Mouse (Mus musculus) myocyte (in vitro differentiated cells): ENCODE data around the gene Gm5108. TPM values are rescaled to one million over a fixed set of nuclear protein-coding genes. Genes with fewer than 3 reads are reported as not detected.

Source experiments
- H3K27me3 ChIP-seq: one replicate; pipeline ENCODE4 v1.6.1; 2011; ENCODE audit not compliant: control insufficient read depth, insufficient read depth, insufficient read length
- H3K36me3 ChIP-seq: one replicate; pipeline ENCODE4 v1.6.1; 2011; ENCODE audit not compliant: control insufficient read depth, insufficient read depth
- H3K4me2 ChIP-seq: one replicate; pipeline ENCODE4 v1.6.1; 2011; ENCODE audit warnings: low read depth, control low read depth
- H3K4me3 ChIP-seq: one replicate; pipeline ENCODE4 v1.5.1; 2011; ENCODE audit warnings: mild to moderate bottlenecking, control low read depth, moderate library complexity
- H3K79me2 ChIP-seq: one replicate; pipeline ENCODE4 v1.6.1; 2011; ENCODE audit not compliant: control insufficient read depth, insufficient read depth
- H3ac ChIP-seq: one replicate; pipeline ENCODE4 v1.6.1; 2011; ENCODE audit not compliant: control insufficient read depth, insufficient read length
- CEBPB ChIP-seq: IDR thresholded peaks from 2 replicates; pipeline ENCODE4 v1.6.1; 2011; ENCODE audit warnings: mild to moderate bottlenecking, moderate library complexity; ENCODE audit not compliant: poor library complexity, insufficient read depth, severe bottlenecking
- E2F4 ChIP-seq: IDR thresholded peaks from one replicate; pipeline ENCODE4 v1.6.1; 2011; ENCODE audit warnings: mild to moderate bottlenecking, control low read depth, moderate library complexity; ENCODE audit not compliant: insufficient read depth
- MAX ChIP-seq: IDR thresholded peaks from one replicate; pipeline ENCODE4 v1.6.1; 2011; ENCODE audit warnings: low read depth, mild to moderate bottlenecking, control low read depth
- MYOD1 ChIP-seq, 3 experiments: IDR thresholded peaks; one replicate each; pipeline ENCODE4 v1.6.1; 2011; ENCODE audit warnings: control low read depth in 2 of 3, low read depth in 2 of 3, mild to moderate bottlenecking in 2 of 3, moderate library complexity in 1 of 3; ENCODE audit not compliant: insufficient read length in 2 of 3, control insufficient read depth in 1 of 3
- MYOG ChIP-seq, 3 experiments: IDR thresholded peaks; one replicate each; pipeline ENCODE4 v1.6.1; 2011; ENCODE audit warnings: control low read depth in 2 of 3, low read depth in 2 of 3, mild to moderate bottlenecking in 2 of 3; ENCODE audit not compliant: insufficient read length in 2 of 3, control insufficient read depth in 1 of 3, insufficient read depth in 1 of 3
- POLR2A ChIP-seq: IDR thresholded peaks from one replicate; pipeline ENCODE4 v1.6.1; 2011; ENCODE audit warnings: low read depth, mild to moderate bottlenecking, control low read depth, moderate library complexity; ENCODE audit not compliant: insufficient read length
- POLR2AphosphoS2 ChIP-seq: IDR thresholded peaks from one replicate; pipeline ENCODE4 v1.6.1; 2011; ENCODE audit warnings: low read depth, control low read depth; ENCODE audit not compliant: insufficient read length
- REST ChIP-seq: IDR thresholded peaks from one replicate; pipeline ENCODE4 v1.6.1; 2011; ENCODE audit warnings: mild to moderate bottlenecking, control low read depth, moderate library complexity; ENCODE audit not compliant: insufficient read depth, insufficient read length
- SRF ChIP-seq: IDR thresholded peaks from one replicate; pipeline ENCODE4 v1.6.1; 2011; ENCODE audit warnings: low read depth; ENCODE audit not compliant: control insufficient read depth, insufficient read length
- TCF12 ChIP-seq: IDR thresholded peaks from one replicate; pipeline ENCODE4 v1.6.1; 2011; ENCODE audit warnings: mild to moderate bottlenecking, control low read depth; ENCODE audit not compliant: poor library complexity, insufficient read depth, severe bottlenecking
- TCF3 ChIP-seq: IDR thresholded peaks from one replicate; pipeline ENCODE4 v1.6.1; 2011; ENCODE audit warnings: low read depth, control low read depth; ENCODE audit not compliant: insufficient read length
- USF1 ChIP-seq: IDR thresholded peaks from one replicate; pipeline ENCODE4 v1.6.1; 2011; ENCODE audit warnings: low read depth, mild to moderate bottlenecking, control low read depth, moderate library complexity
- polyA plus RNA-seq: library from polyadenylated mRNA; unstranded; fragments of >200 nt; fragmentation: generic; extraction: Trizol; gene quantifications from one replicate; pipeline ENCODE4 v1.2.1, GENCODE M21; 2012; ENCODE audit warnings: missing spikeins

Gene Gm5108
- polyA plus RNA-seq, 1 experiment = not detected

GRCm38 (mm10) chr5:67954097-67954496 is 12.6 kb downstream of the Gm5108 start:
- no peak overlapping the region for H3K4me2 ChIP-seq
- no peaks in the 10 kb centered on the region for H3K27me3 ChIP-seq
- H3K79me2 ChIP-seq = no peaks in the 10 kb centered on the region
- no peak for TF ChIP-seq TCF12
- TF ChIP-seq MYOD1 (IDR thresholded peaks at IDR 0.05; ENCODE audit: control insufficient read depth in 1 of 3, insufficient read length in 2 of 3, low read depth in 2 of 3) = no peak
- TF ChIP-seq USF1 = no peak
- TF ChIP-seq TCF3 = no peak
- no peak for TF ChIP-seq REST
- TF ChIP-seq E2F4 = no peak
- TF ChIP-seq CEBPB = no peak
- no peak for TF ChIP-seq POLR2AphosphoS2
- TF ChIP-seq MYOG (IDR thresholded peaks at IDR 0.05; ENCODE audit: control insufficient read depth in 1 of 3, insufficient read depth in 1 of 3, insufficient read length in 2 of 3, low read depth in 2 of 3) = no peak
- no peak for TF ChIP-seq SRF
- TF ChIP-seq POLR2A = no peak
- TF ChIP-seq MAX = no peak
- H3K36me3 ChIP-seq = no peaks in the 10 kb centered on the region
- no peak overlapping the region for H3ac ChIP-seq
- H3K4me3 ChIP-seq = no peak overlapping the region

GRCm38 (mm10) chr5:67955486-67955885 is 14.0 kb downstream of the Gm5108 start:
- Histone ChIP-seq H3K36me3 (no peaks in the 10 kb centered on the region), H3K4me3 (no peak overlapping the region), H3K79me2 (no peaks in the 10 kb centered on the region), H3K27me3 (no peaks in the 10 kb centered on the region), H3K4me2 (no peak overlapping the region), H3ac (no peak overlapping the region)
- TF ChIP-seq POLR2A = no peak

GRCm38 (mm10) chr5:67961708-67962629 is 20.5 kb downstream of the Gm5108 start:
- H3K4me2 ChIP-seq = no peak overlapping the region
- no peaks in the 10 kb centered on the region for H3K27me3 ChIP-seq
- no peaks in the 10 kb centered on the region for H3K79me2 ChIP-seq
- H3ac ChIP-seq = no peak overlapping the region
- TF ChIP-seq E2F4 = no peak
- no peak overlapping the region for H3K4me3 ChIP-seq
- H3K36me3 ChIP-seq = no peaks in the 10 kb centered on the region

- no peaks in the 10 kb centered on the region for H3K36me3 ChIP-seq
- H3K79me2 ChIP-seq = no peaks in the 10 kb centered on the region
- H3K27me3 ChIP-seq = no peaks in the 10 kb centered on the region
- TF ChIP-seq MAX (no peak), TCF12 (no peak), E2F4 (no peak), TCF3 (no peak), POLR2AphosphoS2 (no peak), MYOD1 (IDR thresholded peaks at IDR 0.05; ENCODE audit: control insufficient read depth in 1 of 3, insufficient read length in 2 of 3, low read depth in 2 of 3) (no peak), POLR2A (no peak), SRF (no peak), CEBPB (no peak), REST (no peak), MYOG (IDR thresholded peaks at IDR 0.05; ENCODE audit: control insufficient read depth in 1 of 3, insufficient read depth in 1 of 3, insufficient read length in 2 of 3, low read depth in 2 of 3) (no peak), USF1 (no peak)
- no peak overlapping the region for H3ac ChIP-seq
- H3K4me2 ChIP-seq = no peak overlapping the region
- H3K4me3 ChIP-seq = no peak overlapping the region
Observed at GRCm38 (mm10) chr5:67969536-67969935, 28.1 kb downstream of the Gm5108 start.

- Histone ChIP-seq H3K36me3 (no peaks in the 10 kb centered on the region), H3K27me3 (no peaks in the 10 kb centered on the region), H3K4me2 (no peak overlapping the region), H3K4me3 (no peak overlapping the region), H3ac (no peak overlapping the region), H3K79me2 (no peaks in the 10 kb centered on the region)
- no peak for TF ChIP-seq CEBPB
- TF ChIP-seq SRF = no peak
- TF ChIP-seq POLR2AphosphoS2 = no peak
- no peak for TF ChIP-seq TCF12
- no peak for TF ChIP-seq MYOD1 (IDR thresholded peaks at IDR 0.05; ENCODE audit: control insufficient read depth in 1 of 3, insufficient read length in 2 of 3, low read depth in 2 of 3)
- no peak for TF ChIP-seq MAX
- no peak for TF ChIP-seq POLR2A
- no peak for TF ChIP-seq MYOG (IDR thresholded peaks at IDR 0.05; ENCODE audit: control insufficient read depth in 1 of 3, insufficient read depth in 1 of 3, insufficient read length in 2 of 3, low read depth in 2 of 3)
- no peak for TF ChIP-seq TCF3
- TF ChIP-seq REST = no peak
- no peak for TF ChIP-seq USF1
- TF ChIP-seq E2F4 = no peak
Observed at GRCm38 (mm10) chr5:67981946-67982526, 40.6 kb downstream of the Gm5108 start.
